Mouse (Mus musculus): Measurements from ENCODE around the gene Phf21b.

Gene Phf21b

DNA sequence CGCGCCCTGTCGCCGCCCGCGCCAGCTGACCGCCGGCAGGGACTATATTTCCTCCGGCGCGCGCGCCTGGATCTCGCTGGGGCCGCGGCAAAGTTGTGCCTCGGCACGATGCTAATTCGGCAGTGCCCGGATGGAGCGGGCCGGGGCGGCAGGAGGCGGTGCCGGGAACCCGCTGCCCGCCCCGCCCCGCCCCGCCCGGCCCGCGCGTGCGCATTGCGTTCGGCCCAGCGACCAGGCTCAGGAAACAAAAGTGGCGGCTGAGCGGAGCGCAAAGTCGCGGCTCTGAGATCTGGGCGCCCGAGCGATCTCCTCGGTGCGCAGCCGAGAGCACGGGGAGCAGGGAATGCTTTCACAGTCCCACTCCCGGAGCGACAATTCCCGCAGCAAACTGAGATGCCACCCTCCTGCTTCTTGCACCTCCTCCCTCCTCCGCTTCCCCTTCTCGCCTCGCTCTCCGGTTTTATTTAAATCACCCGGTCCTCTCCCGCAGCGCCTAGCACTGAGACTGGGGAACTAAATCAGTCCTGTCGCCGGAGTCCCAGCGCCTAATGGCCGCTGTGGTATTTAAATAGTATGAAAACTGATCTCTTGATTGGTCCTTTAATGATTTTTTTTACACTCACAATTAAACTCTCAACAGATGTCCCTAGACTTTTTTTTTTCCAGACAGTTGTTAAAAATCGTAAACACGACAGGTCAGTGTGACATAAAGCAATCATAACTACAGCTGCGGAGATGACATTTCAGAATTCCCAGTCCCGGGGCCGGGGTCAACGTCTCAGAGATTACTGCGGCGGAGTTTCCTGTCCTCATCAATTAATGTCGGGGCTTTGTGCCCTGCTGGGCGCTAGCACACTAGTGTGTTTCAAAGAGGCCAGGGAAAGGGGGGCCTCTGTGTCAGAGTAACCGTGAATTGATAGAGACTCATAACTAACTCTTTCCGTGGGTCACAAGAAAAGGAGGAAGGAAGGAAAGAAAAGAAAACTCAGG is at the start of gene Phf21b:
Gene Phf21b (minus strand): TSS at position 44 of the 990 bp plus-strand sequence.
- peak; percentile 92 for DNase-seq (ENCODE audit: low read depth)

DNA sequence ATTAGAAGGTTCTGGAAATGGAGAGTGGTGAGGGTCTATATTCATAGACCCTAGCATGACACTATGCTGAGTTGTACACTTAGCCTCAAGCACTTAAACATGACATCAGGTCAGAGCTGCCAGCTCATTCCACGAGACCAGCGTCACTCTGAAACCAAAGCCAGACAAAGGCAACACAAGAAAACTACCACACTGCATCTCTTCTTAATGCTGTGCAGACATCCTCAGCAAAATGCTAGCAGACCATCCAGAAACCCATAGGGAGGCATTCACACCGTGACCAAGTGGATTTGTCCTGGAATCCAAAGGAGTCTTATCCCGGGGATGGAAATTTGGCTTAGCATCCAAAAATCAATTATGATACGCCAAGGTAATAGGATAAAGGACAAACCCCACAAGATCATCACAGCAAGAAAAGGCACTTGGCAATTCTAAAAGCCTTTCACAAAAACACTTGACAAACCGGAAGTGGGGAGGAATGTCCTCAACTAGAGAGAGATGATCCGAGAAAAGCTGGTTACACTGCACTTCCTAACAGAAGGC is 48.1 kb upstream of the Phf21b start:
- no peak for DNase-seq (ENCODE audit: low read depth)

DNA sequence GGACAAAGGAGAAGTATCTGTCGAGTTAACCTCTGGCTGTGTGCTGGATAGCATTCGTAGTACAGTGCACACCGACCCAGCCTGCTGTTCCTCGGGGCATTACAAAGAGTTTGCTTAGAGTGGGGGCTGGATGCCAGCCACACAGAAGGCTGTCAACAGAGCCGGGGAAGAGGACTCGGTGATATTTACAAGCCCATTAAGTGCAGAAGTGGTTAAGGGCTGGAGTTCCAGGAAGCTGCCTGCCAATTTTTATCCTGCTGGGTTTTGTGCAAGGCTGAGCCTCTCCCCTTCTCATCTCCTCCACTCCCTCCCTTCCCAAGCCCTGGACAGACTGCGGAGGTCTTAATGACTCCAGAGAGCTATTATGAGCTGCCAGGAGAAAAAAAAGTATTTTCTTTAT is 42.2 kb upstream of the Phf21b start:
- DNase-seq (ENCODE audit: low read depth) = no peak

DNA sequence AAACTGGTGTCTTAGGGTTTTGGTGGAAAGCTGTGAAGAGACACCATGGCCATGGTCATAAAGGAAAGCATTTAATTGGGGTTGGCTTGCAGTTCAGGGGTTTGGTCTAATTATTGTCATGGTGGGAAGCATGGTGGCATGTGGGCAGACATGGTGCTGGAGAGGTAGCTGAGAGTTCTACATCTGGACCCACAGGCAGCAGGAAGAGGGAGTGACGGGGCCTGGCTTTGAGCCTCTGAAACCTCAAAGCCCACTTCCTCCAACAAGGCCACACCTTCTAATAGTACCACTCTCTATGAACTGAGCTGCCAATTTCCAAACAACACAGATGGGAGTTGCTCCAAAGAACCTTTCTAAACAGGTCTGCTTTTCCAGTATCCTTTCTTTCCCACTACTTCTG is 40.8 kb upstream of the Phf21b start:
- peak; percentile 64 for DNase-seq (ENCODE audit: low read depth)

DNA sequence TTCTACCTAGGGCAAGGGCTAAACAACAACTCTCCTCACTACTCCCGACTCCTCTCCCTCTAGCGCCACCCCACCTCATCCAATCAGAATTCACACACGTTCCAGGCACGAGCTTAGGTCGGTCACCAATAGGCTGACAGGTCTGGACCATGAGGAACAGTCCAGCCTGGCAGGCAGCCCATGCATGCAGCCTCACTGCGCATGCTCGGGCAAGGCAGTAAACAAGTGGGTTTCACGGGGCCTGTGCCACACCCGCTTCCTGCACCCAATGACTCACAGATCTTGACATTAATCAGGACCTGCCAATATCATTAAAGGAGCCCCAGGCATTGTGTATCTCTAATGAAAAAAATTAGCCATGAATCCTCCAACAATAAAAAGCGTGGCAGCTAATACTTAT is 40.4 kb upstream of the Phf21b start:
- DNase-seq (ENCODE audit: low read depth) = peak; percentile 60

DNA sequence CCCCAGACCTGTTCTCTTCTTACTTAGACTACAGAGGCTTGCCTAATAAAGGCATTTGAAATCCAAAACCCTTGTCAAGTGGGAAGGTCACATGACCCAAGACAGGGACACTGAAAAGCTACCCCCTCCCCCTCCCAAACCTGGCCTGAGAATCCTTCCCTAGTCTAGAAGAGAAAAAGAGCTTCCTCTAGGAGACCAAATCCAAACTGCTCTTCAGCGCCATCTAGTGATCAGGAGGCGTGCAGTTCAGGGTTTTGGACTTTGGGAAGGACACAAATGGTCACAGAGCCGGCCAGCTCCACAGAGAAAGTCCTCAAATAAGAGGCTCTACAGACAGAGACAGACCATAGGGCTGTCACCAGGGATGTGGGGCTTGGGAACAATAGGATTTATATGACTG is 35.8 kb upstream of the Phf21b start:
- peak; percentile 79 for DNase-seq (ENCODE audit: low read depth)

DNA sequence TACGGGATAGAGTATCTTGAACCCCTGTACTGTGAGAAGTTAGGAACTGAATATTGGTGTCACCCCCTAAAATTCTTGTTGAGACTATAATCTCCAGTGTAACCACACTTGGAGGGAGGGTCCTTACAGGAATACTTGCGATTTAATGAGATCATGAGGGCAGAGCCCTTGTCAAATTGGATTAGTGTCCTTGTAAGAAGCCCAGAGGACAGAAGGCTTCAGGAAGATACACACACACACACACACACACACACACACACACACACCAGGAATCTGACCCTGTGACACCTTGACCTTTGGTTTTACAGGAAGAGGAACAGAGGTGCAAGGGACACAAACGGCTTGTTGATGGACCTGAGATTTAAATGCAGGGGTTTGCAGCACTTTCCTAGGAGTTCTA is 35.4 kb upstream of the Phf21b start:
- DNase-seq (ENCODE audit: low read depth) = no peak

DNA sequence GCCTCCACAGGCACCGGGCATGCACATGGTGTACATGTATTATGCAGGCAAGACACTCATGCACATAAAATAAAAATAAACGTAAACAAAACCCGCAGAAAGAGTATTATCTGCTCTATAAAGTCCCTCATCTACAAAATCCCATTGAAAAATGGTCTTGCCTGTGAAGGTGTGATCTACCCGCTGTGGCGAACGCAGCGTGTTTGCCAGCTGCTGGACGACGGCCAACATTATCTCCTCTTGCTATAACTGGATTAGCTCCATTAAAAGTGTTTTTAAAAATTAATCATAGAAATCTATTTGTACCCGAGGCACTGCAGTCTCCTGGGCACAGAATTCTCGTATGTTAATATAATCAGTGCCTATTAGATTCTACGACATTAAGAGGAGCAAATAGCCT is 32.2 kb upstream of the Phf21b start:
- DNase-seq (ENCODE audit: low read depth) = no peak

DNA sequence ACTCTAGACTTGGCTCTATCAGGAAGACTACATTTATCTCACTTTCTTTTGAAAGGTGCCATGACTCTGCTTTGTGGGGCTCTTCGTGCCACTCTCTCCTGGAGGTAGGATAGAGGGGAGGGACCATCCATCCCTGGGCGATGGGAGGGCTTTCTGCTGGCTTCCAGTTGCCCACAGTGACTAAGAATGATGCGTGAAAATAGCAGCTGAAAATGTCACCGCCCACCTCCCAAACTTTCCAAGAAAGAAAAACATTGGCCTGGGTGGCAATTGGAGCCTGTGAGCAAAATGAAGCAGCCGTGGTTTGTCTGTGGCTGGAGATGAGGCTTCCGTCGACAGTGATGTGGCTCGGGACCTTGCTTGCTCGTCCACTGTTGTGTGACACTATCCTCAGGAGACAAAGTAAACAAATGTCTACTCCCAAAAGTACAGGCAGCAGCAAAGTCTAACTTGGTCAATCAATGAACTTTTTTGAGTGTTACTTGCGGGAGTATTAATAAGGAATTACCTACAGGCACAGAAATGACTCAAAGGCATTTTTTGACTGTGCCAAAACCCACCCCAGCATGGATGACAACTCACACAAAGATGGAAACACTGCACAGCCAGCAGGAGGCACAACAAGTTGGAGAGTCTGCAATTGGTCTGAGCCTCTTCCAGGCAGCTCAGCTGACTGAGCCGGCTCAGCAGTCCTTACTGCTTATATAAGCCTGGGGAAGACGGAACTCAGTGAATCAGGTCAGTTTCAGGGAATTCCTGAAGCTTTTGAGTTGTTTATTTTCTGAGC is 21.4 kb upstream of the Phf21b start:
- no peak for DNase-seq (ENCODE audit: low read depth)

DNA sequence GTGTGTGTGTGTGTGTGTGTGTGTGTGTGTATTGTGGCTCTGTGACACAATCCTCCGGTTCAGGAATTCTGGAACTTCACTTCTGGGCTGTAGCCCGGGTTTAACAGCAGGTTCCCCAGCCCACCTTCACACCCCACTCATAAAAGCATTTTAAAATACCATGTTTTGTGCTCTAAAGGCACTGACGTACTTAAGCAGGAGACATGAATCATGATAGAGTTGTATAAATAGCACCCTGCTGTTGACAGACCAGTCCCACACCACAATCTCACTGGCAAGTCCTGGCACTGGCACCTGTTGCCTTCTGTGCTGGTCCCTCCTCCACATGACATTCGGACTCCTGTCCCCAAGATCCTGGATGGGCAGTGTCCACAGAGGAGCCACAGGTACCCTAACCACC is 18.0 kb upstream of the Phf21b start:
- DNase-seq (ENCODE audit: low read depth) = no peak

DNA sequence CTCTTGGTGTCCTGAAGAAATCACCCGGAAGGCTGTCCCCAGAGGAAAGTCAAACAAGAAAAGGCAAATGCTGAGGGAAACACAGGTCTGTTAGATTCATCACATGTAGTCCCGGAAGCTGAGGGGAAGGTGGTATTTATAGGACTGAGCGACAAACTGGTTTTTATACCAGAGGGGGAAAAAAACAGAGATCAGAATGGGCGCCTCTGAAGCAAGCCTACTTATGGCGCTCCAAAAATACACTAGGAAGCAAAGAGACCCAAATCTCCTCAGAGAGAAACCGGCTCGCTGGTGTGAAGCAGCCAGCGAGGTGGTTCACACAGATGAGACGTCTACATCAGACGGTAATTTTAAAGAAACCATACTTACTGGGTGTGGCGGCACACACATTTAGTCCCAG is 17.2 kb upstream of the Phf21b start:
- no peak for DNase-seq (ENCODE audit: low read depth)

DNA sequence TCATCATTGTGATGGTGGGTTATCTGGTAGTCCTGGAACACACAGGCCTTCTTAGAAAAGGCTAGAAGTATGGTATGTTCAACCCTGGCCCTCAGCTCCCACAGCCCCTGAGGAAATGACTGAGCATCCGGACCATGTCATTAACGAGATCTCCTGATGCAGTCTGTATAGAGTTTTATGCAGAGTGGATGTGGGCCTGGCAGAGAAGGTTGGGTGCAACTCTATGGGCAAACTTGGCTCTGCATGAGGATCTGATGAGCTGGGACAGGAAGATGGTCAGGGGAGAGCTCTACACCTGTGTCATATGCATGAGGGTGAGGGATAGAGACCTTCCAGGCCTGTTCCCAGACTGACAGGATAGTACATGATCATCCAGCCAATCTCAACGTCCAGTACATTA is 16.0 kb upstream of the Phf21b start:
- no peak for DNase-seq (ENCODE audit: low read depth)

DNA sequence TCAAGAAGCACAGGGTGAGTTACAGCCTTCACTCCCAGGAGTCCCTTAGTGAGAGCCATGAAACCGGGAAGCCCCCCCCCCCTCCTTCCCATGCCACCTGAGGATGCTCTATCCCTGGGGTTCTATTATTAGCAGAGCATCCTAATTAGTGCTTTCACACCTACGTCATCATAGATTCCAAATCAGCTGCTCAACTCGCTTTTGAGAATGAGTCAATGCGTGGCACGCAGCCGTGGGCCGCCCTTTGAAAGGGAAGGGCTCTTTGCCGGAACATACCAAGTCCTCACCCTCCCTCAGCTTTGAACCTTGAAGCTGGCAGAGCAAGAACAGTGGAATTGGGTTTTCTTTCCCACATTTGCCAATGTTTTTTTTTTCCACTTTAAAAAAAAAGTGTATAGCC is 6.1 kb upstream of the Phf21b start:
- DNase-seq (ENCODE audit: low read depth) = no peak

DNA sequence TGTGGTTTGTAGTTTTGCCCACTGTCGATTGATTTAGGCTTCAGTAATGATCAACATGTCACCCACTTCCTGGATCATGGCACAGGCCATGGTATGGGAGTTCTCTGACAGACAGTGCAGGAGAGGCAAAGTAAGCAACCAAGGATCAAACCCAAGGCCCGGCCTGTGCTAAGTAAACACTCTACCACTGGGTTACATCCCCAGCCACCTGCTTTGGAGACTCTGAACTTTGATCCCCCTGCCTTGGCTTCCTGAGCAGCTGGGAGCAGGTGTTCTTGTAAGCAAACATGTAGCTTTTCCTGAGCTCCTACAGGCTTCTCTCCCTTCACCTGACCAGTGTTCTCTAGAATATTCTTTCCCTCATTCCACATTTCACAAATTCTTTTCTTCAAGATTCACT is 1.8 kb upstream of the Phf21b start:
- no peak for DNase-seq (ENCODE audit: low read depth)

DNA sequence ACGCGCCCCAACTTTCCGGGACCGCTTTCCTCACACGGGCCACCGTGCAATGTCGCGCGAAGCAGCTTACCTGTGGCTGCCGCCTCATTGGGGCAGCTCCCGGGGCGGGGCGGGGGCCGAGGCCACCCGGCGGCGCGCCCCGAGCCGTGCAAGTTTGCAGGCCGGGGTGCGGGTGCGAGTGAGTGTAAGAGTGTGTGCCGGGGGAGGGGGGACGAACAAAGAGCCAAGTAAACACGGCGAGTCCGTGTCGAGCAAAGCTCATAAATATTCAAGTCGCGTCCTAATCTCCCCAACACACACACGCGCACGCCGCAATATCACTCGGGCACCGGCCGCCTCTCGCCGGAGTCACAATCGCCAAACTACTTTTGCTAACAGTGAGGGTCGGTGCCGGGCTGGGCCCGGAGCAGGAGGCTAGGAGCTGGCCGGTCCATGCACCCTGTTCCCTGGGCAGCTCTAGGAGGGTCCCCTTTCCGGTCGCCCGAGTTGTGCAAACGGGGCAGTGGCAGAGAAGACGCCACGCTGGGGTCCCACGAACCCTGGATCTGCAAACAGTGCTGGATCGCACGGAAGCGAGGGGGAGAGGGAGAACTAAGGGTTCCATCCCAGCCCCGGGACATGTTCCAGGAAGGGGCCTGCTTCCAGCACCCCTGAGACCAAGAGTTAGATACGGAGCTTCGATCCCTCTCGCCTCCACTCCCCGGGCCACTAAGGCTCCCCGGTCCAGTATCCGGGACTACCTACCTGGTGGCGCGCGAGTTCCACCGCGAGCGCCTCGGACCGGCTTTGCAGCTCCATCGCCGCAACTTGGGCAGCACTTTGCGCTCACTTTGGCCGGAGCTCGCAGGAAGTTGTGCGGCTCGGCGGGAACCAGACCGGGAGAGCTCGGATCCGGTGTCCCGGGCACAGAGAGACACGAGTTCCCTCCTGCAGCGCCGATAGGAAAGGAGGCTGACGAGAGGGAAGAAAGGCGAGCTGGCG is 638 bp downstream of the Phf21b start:
- DNase-seq (ENCODE audit: low read depth) = peak; percentile 58

DNA sequence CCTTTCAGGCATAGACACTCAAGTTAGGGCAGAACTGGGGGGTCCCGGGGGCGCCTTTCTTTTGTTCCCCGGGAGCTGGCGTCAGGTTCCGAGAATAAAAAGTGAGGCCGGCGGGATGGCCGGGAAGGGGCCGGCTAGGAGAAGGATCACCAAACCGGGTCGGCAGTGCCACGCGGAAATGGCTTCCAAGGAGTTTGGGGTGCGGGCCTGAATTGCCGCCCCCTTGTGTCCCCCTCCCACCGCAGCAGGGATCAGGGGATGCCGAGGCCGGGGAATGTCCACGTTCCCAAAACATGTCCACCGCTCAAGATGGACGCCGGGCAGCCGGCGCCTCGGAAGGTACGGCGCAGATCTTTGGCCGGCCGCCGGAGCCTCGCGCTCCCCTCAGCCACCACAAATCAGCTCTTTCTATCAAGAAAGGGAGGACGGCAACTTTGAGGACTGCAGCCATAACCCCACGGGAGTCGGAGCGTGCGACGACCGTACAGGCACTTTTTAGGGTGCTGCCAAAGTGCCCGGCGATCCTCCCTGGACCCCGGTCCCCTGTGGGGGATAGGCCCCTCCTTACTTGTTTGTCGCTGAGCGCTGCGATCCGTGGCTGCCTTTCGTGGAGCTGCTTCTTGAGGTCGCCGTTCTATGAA is 1.6 kb downstream of the Phf21b start:
- DNase-seq (ENCODE audit: low read depth) = peak; percentile 26

DNA sequence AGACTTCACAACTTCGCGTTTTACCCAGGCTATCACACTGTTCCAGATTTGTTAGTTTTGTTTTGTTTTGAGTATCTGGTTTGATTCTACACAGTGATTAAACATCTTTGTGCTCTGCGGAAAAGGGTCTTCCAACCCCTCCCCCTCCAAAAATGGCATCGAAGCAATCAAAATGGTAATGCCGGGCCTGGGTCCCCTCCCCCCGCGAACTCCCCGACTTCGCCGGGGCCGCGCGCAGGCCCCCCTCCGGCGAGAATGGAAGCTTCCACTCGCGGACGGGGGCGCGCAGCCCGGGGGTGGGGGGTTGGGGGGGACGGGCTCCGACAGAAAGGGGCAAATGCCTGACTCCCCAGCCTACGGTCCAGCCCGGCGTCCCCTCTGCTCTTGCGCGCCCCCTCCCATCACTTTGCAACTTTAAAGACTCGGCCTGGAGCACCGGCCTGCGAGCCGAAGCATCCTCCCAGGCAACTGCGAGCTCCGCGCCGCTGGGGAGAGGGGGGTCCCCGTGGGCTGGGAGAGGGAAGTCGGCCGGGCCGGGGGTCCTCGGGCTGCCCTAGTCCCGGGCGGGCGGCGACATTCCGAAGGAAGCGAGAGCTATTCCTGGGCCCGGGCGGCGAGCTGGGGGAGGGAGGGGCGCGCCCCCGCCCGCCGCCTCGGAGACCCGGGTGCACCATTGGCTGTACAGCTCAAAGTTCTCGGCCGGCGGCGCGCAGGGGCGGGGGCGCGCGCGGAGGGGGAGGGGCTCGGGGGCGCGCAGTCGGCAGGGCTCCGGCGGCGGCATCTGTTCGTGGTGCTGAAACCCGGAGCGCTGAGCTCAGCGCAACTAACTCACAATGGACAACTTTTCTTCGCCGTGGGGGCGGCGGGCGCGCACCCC is 2.4 kb downstream of the Phf21b start:
- peak; percentile 55 for DNase-seq (ENCODE audit: low read depth)

DNA sequence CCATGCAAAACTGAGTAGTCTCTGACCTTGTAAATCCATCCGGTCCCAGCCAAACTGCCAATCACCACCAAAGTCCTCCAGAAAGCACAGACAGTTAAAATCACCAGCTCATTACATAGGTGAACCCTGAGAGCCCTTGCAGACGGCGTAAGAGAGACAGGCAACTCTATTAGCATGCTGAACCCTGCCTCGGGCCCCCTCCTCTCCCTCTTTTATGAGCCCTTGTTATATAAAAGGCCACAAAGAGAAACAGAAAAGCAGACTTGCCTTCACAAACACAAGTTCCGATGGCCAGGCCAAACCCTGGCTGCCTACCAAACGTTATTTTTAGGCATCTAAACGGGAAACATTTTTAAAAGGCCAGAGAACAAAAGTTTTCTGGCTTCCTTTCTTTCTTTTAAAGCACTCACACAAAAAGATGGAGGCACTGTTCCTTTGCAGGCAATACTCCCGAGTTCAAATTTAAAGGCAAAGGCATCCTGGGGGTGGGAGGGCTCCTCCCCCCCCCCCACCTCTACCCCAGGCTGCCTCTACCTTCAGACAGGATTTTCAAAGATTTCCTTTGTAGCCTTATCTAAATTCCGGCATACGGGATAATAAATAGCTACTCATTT is 3.3 kb downstream of the Phf21b start:
- no peak for DNase-seq (ENCODE audit: low read depth)

DNA sequence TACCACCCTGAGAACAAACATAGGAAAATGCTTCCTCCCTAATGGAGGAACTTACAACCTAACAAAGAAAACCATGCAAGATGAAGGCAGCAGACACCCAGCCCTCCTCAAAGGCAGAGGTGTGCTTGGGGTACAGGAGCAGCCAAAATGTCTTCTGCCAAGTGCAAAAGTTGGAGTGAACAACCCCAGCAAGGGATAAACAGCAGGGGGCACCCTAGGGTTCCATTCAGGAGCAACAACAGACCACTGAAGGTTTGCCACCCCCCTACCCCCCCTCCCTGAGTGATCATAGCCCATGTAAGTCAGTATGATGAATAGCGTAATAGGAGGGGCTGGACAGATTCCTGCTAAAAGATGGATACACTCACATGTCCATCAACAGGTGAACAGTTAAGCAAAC is 5.5 kb downstream of the Phf21b start:
- peak; percentile 39 for DNase-seq (ENCODE audit: low read depth)

DNA sequence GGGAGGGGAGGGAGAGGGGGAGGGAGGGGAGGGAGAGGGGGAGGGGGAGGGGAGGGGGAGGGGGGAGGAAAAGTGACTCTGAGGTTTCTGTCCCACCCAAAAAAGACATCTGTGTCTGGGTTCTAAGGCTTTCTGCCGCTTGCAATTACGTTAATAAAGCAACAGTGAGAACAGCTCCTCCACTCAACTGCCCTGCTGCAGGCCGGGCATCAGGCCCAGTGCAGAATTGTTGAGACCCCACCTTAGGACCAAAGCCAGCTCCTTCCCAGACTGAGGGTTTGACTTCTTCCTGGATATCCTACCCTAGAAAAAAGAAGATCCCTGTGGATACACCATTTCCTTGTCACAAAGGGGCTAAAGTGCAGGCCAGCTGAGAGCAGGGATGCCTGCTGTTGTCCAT is 9.6 kb downstream of the Phf21b start:
- no peak for DNase-seq (ENCODE audit: low read depth)

Data from induced T-regulatory cell, adult 2 months (primary cell).